Mouse (Mus musculus) forebrain, postnatal 0 days (tissue): ENCODE data around the gene Pof1b. TPM values are rescaled to one million over a fixed set of nuclear protein-coding genes. Genes with fewer than 3 reads are reported as not detected.

Experiments used
- ATAC-seq: fragments of 200-750 bp; cut with Nextera tagmentation; 2 replicates; pipeline ENCODE4 v1.8.0; 2017; ENCODE audit warnings: mild to moderate bottlenecking, moderate library complexity
- DNase-seq: peaks from one replicate; pipeline ENCODE4 v3.0.0-alpha.2; 2015
- H3K27ac ChIP-seq: fragments of 300-500 bp; sonication (generic); 2 replicates; pipeline ENCODE4 v1.5.1; 2014; ENCODE audit warnings: low read depth, mild to moderate bottlenecking, antibody characterized with exemption, low read length, moderate library complexity, mixed read lengths
- H3K27me3 ChIP-seq: fragments of 300-500 bp; sonication (generic); 2 replicates; pipeline ENCODE4 v1.6.1; 2014; ENCODE audit warnings: mild to moderate bottlenecking, low read length, mixed read lengths; ENCODE audit not compliant: insufficient read depth
- H3K36me3 ChIP-seq: fragments of 300-500 bp; sonication (generic); 2 replicates; pipeline ENCODE4 v1.6.1; 2014; ENCODE audit warnings: mild to moderate bottlenecking, moderate library complexity; ENCODE audit not compliant: insufficient read depth
- H3K4me1 ChIP-seq: fragments of 300-500 bp; sonication (generic); 2 replicates; pipeline ENCODE4 v1.6.1; 2014; ENCODE audit warnings: antibody characterized with exemption; ENCODE audit not compliant: insufficient read depth
- H3K4me2 ChIP-seq: fragments of 300-500 bp; sonication (generic); 2 replicates; pipeline ENCODE4 v1.6.1; 2014; ENCODE audit warnings: low read depth, mild to moderate bottlenecking, moderate library complexity
- H3K4me3 ChIP-seq: fragments of 300-500 bp; sonication (generic); 2 replicates; pipeline ENCODE4 v1.5.1; 2014; ENCODE audit warnings: low read depth, low read length, mixed read lengths
- H3K9ac ChIP-seq: fragments of 300-500 bp; sonication (generic); 2 replicates; pipeline ENCODE4 v1.6.1; 2014; ENCODE audit warnings: mild to moderate bottlenecking
- H3K9me3 ChIP-seq: fragments of 300-500 bp; sonication (generic); 2 replicates; pipeline ENCODE4 v1.6.1; 2016; ENCODE audit warnings: low read length
- CTCF ChIP-seq: sonication (generic); IDR thresholded peaks from 2 replicates; pipeline ENCODE4 v1.5.1; 2016; ENCODE audit warnings: antibody characterized with exemption, control low read depth, low read depth
- WGBS: fragments of 180-500 bp; shearing (Covaris S2); extraction: QIAGEN DNeasy Blood & Tissue Kit; methylation state at CpG from one replicate; pipeline ENCODE4 v1.1.7; 2014; 5-methylcytosine and 5-hydroxymethylcytosine counted together
- polyA plus RNA-seq: library from polyadenylated mRNA; unstranded; fragments of >200 nt; fragmentation: Nextera tagmentation; extraction: Ambion mirVana; gene quantifications from 2 replicates; pipeline ENCODE4 v1.2.1, GENCODE M21; 2015
- total RNA-seq: library from RNA; depleted of rRNA; stranded (reverse); fragments of >200 nt; gene quantifications from 2 replicates; pipeline ENCODE4 v1.2.3, GENCODE M21; 2014; rRNA removed

The Pof1b gene
- total RNA-seq (not detected in 2 replicates), polyA plus RNA-seq (0.04 and 0.08 TPM in 2 replicates)

DNA sequence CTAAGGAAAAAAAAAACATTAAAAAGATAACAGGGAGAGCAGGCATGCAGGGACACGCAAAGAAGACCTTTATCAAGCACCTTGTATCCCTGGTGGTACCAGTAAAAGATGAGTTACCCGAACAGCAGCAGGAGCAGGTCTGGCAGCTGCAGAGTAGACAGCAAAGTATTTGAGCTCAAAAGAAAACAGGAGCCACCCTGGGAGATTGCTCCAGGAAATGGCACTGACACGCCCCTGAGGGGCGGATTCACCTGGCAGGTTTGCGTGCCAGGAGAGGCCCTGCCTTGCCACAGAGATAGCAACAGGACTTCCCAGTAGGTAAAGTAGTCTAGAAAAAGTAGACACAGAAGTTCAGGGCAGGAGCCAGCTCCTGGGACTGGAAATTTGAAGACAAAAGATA, at the start of gene Pof1b:
TSS of gene Pof1b (minus strand) at position 144 of the 400 bp plus-strand sequence.
- Histone ChIP-seq H3K27ac (no peak within 1 kb of the TSS), H3K9me3 (no peaks in the 10 kb centered on the region), H3K27me3 (no peaks in the 10 kb centered on the region), H3K9ac (no peak within 1 kb of the TSS), H3K4me3 (no peak within 1 kb of the TSS), H3K4me1 (no peaks in the 10 kb centered on the region), H3K36me3 (no peaks in the 10 kb centered on the region), H3K4me2 (no peak within 1 kb of the TSS)
- no peak for TF ChIP-seq CTCF
- DNase-seq: no peak
- ATAC-seq: no peak
- WGBS: 76% methylated on average over 5 of the region's 5 CpGs

- H3K4me3 ChIP-seq: no peak overlapping the region
- H3K4me2 ChIP-seq: no peak overlapping the region
- H3K36me3 ChIP-seq: no peaks in the 10 kb centered on the region
- no peaks in the 10 kb centered on the region for H3K9me3 ChIP-seq
- no peak for DNase-seq
- no peak for TF ChIP-seq CTCF
- H3K4me1 ChIP-seq: no peaks in the 10 kb centered on the region
- H3K9ac ChIP-seq: no peak overlapping the region
- no peaks in the 10 kb centered on the region for H3K27me3 ChIP-seq
- no peak overlapping the region for H3K27ac ChIP-seq
- ATAC-seq: no peak
Observed at GRCm38 (mm10) chrX:112716587-112716986, 18.1 kb upstream of the Pof1b start.

DNA sequence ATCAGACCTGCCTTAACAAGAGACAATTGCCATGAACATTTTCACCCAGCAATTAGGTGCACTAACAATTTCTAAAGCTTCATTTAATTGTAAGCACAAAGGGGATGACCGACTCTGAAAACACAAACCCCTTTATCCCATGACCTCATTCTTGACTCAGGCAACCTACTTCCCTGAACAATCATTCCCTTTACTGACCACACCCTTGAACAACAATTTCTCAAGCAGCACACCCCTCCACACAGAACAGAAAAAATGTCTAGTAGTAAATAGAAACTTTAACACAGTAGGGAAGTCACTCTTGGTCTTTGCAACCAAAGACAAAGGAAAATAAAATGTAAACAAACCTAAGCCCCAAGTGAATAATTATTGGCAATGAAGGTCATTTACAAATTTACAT, 4.1 kb downstream of the Pof1b start:
- Histone ChIP-seq H3K36me3 (no peaks in the 10 kb centered on the region), H3K9ac (no peak overlapping the region), H3K27ac (no peak overlapping the region), H3K4me3 (no peak overlapping the region), H3K27me3 (no peaks in the 10 kb centered on the region), H3K4me1 (no peaks in the 10 kb centered on the region), H3K9me3 (no peaks in the 10 kb centered on the region), H3K4me2 (no peak overlapping the region)
- no peak for DNase-seq
- no peak for ATAC-seq
- 33% methylated on average over 1 of the region's 1 CpGs for WGBS
- TF ChIP-seq CTCF: no peak

DNA sequence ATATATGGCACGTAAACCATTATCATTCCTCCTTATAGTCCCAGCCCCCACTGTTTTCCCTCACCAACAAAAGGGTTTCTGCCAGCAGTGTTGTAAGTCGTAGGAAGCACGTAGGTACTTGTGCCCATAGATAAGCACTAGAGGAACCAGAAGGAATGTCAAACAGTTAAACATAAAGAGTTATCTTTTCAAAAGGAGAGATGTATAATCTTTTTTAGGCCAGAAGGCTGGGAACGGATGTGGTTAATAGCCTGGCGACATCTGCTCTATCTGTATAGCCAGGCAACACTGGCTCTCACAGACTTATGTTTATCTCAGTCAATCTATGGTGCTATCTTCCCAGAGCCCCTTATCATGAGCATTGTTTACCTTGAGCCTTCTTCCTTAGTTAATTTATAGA, 17.8 kb downstream of the Pof1b start:
- no peak for TF ChIP-seq CTCF
- Histone ChIP-seq H3K4me1 (no peaks in the 10 kb centered on the region), H3K36me3 (no peaks in the 10 kb centered on the region), H3K27ac (no peak overlapping the region), H3K9me3 (no peaks in the 10 kb centered on the region), H3K4me2 (no peak overlapping the region), H3K9ac (no peak overlapping the region), H3K27me3 (no peaks in the 10 kb centered on the region), H3K4me3 (no peak overlapping the region)
- WGBS: 89% methylated on average over 5 of the region's 5 CpGs
- no peak for DNase-seq
- ATAC-seq: no peak

GRCm38 (mm10) chrX:112675525-112675924, 22.9 kb downstream of the Pof1b start:
- Histone ChIP-seq H3K4me3 (no peak overlapping the region), H3K4me2 (no peak overlapping the region), H3K9me3 (no peaks in the 10 kb centered on the region), H3K36me3 (no peaks in the 10 kb centered on the region), H3K4me1 (no peaks in the 10 kb centered on the region), H3K9ac (no peak overlapping the region), H3K27me3 (no peaks in the 10 kb centered on the region), H3K27ac (no peak overlapping the region)
- DNase-seq: no peak
- 50% methylated on average over 1 of the region's 1 CpGs for WGBS
- TF ChIP-seq CTCF: no peak
- ATAC-seq: no peak

DNA sequence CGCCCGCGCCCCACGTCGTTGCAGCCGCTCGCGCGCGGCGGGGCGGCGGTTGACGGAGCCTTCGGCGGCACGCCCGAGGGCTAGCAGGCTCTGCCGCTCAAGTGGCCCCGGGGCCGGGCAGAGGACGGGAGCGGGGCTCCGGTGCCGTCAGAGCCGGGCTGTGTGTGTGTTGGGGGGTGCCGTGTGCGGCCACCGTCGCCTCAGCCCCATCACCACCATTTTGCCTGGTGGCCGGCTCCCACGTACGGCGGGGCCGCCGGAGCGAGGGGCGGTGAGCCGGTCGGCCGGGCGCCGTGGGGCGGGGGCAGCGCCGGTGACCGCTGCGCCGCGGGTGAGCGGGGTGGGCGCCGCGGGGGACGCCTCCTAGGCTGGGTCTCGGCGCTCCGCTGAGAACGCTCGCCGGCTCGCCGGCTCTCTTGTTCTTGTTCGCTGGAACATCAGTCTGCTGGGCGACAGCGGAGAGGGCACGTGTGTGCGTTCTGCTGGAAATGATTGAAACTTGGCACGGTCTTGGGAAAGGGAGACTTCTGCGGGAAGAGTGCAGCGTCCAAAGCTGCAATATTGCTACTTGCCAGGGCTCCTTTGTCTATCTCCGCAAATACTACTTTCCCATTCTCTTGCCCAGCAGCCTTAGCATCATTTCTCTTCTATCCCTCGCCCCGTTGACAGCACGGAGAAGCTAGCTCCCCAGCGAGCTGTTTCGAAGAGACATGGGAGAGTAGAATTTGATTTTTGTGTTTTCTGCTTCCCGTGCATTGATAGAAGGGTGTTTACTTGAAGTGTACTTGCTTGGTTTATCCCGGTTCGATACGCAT, 96.9 kb downstream of the Pof1b start:
- H3K27me3 ChIP-seq: no peaks in the 10 kb centered on the region
- peak overlapping the region; percentile 62 for H3K4me3 ChIP-seq
- peak overlapping the region; percentile 41 for H3K4me2 ChIP-seq
- H3K9me3 ChIP-seq: no peaks in the 10 kb centered on the region
- WGBS: 28% methylated on average over 65 of the region's 81 CpGs
- no peaks in the 10 kb centered on the region for H3K36me3 ChIP-seq
- H3K27ac ChIP-seq: peak overlapping the region; percentile 79
- DNase-seq (peak; percentile 56), ATAC-seq (peak; percentile 50)
- peak overlapping the region; percentile 80 for H3K9ac ChIP-seq
- H3K4me1 ChIP-seq: no peaks in the 10 kb centered on the region
- no peak for TF ChIP-seq CTCF

GRCm38 (mm10) chrX:112600511-112601305, 97.7 kb downstream of the Pof1b start, which contains the start of gene Zfp711:
Gene Zfp711 (plus strand): TSS chrX:112600526.
- H3K9me3 ChIP-seq: no peaks in the 10 kb centered on the region
- H3K9ac ChIP-seq: peak within 1 kb of the TSS; percentile 80
- peak within 1 kb of the TSS; percentile 41 for H3K4me2 ChIP-seq
- no peaks in the 10 kb centered on the region for H3K27me3 ChIP-seq
- peak; percentile 17; the same call in 1 of the 2 replicates for TF ChIP-seq CTCF
- H3K4me1 ChIP-seq: no peaks in the 10 kb centered on the region
- 26% methylated on average over 69 of the region's 79 CpGs for WGBS
- no peaks in the 10 kb centered on the region for H3K36me3 ChIP-seq
- peak within 1 kb of the TSS; percentile 79 for H3K27ac ChIP-seq
- peak; percentile 98 for ATAC-seq
- peak; percentile 92 for DNase-seq
- peak within 1 kb of the TSS; percentile 62 for H3K4me3 ChIP-seq

Other genes starting within 250 kb of the Pof1b start
- not detected in 2 replicates for gene 2010106E10Rik, start 203.4 kb downstream of the Pof1b start, total RNA-seq
- gene 2010106E10Rik, start 203.4 kb downstream of the Pof1b start, polyA plus RNA-seq: not detected in 2 replicates
- gene Zfp711, start 98.1 kb downstream of the Pof1b start, total RNA-seq: 34.7 and 40.9 TPM in 2 replicates
- 20.9 and 23.7 TPM in 2 replicates for gene Zfp711, start 98.1 kb downstream of the Pof1b start, polyA plus RNA-seq